Mouse (Mus musculus): ENCODE measurements around the gene Cela3b.

Gene Cela3b

DNA sequence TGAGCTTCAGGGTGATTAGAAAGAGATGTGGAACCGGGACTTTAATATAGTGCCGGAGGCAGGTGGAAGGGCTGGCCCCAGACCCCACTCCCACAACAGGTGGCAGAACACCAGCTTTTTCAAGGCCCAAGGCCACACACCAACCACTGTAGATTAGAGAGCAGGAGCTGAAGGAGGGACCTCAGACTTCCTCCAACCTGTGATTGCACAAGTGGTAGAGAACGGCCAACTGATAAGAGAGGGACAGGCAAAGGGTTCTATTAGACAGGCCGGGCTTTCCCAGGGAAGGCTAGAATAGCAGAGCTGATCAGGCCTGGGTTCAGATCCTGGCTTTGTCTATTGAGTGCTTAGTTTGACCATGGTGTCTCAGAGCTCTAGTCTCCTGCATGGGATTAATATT, at the start of gene Cela3b:
Gene Cela3b (minus strand): TSS at position 39 of the 400 bp plus-strand sequence.
- no peak for DNase-seq (ENCODE audit: low spot score in 2 of 2)

DNA sequence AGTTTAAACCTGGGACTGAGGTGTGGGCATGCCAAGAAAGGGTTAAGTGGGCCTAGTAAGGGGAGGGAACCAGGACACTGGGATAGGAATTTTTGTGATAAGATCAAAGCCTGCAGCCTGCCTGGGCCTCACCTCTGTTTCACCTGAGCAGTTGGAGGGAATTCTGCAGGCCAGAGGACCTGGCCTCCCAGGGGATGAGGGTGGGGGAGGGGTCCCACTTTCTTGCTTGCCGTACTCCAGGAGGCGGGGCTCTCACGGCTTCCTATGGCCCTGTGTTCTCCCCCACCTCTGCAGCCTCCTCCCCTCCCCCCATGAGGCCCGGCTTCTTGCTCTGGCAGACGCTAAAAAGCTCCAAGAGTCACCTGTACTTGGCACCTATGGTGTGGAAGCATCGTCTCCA, 49.4 kb upstream of the Cela3b start:
- no peak for DNase-seq (ENCODE audit: low spot score in 2 of 2)

DNA sequence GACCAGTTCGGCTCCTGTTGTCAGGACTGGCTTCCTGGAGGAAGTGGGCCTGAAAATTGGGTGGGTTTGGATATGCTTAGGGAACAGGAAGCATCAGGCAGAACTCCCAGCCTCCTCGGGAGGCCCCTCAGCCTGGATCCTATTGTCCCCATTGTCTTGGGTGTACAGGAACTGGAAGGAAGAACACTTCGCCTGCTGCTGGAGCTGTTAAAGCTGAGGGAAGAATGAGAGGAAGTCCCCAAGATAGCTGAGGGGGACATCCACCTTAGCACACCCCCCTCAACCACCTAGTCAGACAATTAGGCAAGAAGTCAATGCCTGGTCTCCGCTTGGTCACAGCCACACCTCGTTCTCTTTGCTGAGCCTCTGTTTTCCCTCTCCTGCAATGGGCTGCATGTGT, 48.0 kb upstream of the Cela3b start:
- DNase-seq (ENCODE audit: low spot score in 2 of 2): no peak

DNA sequence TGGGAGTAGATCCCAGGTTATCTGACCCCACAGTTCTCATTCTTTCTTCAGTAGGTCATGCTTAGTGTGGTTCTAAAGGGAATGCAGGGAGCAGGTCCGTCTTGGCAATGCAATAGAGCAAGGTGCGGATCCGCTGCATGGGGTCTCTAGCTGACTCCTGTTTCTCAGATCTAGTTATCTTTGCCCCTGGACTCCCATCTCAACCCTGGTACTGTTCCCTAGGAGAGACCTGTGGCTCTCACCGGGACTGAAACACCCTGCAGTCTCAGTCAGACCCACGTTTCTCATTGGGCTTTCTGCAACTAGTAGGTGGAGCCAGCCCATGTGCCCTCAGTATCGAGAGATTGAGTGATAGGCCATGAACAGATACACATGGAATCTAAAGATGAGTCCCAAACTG, 47.3 kb upstream of the Cela3b start:
- no peak for DNase-seq (ENCODE audit: low spot score in 2 of 2)

DNA sequence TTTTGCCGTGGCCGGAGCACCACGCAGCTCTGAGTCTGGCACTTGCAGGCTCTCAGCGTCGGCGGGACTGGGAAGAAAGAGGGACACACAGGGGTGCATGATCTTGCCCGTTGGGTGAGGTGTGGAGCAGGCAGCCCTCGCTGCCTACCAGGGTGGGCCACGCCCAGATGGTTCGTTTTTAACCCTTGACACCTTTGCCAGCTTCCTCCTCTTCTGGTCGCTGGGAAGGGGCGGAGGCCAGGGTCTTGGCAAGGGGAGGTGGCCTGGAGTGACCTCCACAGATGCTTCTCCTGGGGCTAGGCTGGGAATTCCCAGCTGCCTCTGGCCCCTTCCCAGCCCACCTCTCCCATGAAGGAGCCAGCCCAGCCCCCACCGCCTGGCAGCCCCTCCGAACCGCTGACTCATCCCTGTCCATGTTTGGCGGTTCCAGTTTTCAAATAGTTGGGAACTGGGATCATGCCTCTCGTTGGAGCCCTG, 46.5 kb upstream of the Cela3b start:
- DNase-seq (ENCODE audit: low spot score in 2 of 2): no peak

DNA sequence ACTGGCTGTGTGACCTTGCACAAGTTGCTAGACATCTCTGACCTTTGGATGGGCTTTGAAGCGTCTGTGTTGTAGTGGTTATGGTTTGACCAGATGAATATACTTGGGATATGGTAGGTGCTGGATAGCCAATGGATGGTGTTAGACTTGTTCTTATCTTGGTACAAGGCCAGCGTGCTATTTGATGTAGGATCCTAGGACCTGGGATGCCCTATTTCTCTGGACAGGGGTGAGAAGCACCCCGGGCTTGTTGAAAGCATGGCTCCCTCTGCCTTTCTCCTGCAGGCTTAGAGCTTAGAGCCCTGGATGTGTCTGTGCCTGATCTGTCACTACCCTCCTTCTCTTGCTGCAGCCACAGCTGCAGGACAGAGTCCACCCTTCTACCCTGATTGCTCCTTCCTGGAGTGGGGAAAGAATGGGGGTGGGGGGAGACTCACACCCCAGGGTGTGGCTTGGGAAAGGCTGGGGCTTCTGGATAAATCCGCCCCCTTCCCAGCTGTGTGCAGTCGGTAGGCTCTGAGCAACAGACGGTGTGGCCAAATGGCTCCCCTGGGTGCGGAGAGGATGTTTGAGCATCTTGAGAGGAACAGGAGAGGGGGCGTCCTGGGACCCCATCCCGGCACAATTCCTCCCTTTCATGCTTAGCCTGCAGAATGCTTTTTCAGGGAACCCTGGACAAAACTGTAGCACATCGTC, 45.9 kb upstream of the Cela3b start:
- no peak for DNase-seq (ENCODE audit: low spot score in 2 of 2)

DNA sequence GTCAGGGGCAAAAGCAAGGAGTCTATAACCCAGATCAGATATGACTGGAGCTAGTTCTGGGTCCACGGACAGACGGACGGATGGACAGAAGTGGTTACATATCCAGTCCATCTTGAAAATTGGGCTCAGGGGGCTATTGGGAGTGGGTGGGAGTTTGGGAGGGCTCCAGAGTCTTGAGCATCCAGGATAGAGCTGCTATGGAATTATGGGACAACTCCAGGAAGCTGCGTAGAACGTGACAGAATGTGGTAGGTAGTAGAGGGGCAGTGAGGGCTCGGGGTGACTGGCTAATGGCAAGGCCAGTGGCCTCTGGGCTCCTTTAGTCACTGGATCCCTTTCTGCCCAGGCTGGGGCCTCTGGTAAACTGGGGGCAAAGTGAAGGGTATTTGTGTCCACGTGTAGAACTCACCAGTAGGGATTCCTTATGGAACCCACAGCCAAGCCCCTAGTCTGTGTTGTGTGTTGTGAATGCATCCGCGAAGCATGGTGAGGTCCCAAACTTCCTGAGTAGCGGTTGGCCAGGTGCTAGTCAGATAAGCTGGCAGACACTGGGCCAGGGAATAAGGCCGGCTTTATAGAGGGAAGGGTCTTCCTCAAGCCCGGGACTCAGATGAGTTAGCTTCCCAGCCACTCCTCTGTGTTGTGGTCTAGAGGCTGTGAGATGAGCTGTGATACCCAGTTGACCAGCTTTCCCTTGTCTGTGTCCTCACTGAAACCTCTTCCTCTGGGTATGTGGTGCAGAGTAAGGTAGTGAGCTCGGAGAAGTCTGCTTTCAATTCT, 45.1 kb upstream of the Cela3b start:
- no peak for DNase-seq (ENCODE audit: low spot score in 2 of 2)

DNA sequence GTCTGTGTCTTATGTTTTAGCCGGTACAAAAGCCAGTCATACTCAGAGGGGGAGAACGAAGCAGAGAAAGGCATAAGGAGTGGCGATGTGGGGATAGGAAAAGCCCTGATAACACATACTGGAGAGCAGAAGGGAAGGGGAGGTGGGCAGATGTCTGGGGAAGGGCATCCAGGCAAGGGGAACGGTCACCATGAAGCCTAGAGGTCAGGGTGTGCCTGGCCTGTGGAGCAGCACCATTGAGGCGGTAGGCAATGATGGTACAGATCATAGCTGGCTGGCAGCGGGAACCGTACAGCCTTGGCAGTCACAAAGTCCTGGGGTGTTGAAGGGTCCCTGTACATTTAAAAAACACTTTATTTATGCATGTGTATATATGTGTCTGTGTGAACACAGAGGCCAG, 44.4 kb upstream of the Cela3b start:
- no peak for DNase-seq (ENCODE audit: low spot score in 2 of 2)

DNA sequence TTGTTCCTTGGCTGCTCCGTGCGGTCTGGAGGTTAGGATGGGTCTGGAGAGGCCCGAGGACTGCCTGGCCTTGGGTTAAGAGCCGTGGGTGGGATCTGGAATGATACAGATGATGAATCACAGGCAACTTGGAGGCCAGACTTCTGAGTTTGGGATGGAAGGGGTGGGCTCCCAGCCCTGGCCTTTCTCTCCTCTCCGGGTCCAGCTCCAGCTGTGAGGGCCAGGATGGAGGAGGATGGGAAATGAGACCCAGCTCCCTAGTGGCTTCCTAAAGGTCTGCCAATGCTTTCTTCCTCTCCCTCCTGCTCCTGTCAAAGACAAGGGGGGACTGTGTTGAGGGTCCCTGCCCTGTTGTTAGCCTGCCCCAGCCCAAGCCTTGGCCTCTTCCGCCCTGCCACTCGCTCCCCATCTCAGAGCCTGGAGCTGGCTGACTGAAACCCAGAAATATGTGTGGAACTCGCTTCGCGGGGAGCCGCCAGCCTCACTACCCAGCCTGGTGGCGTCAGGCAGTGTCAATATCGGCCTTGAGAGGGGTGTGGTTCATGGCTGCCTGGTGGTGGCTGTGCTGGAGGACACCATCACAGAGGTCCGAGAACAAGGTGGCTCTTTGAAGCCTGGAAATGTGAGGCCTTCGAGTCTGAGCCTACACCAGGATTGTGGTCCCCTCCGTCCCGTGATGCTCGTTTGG, 43.5 kb upstream of the Cela3b start:
- no peak for DNase-seq (ENCODE audit: low spot score in 2 of 2)

DNA sequence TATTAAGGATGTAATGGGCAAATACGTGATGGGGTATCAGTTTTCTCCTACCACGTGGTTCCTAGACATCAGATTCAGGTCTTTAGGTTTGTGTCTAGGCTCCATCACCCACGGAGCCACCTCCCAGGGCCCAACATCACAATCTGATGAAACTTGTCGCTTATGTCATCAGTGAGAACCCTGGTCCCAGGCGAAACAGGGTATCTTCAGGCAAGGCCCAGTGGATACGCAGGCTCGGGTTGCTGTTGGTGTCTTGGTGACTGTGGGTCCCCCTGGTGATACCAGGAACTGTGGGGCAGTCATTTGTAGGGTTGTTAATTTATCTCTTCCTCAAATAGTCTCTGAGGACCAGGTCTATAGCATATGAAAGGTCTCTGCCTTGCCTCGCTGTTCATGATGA, 42.9 kb upstream of the Cela3b start:
- no peak for DNase-seq (ENCODE audit: low spot score in 2 of 2)

DNA sequence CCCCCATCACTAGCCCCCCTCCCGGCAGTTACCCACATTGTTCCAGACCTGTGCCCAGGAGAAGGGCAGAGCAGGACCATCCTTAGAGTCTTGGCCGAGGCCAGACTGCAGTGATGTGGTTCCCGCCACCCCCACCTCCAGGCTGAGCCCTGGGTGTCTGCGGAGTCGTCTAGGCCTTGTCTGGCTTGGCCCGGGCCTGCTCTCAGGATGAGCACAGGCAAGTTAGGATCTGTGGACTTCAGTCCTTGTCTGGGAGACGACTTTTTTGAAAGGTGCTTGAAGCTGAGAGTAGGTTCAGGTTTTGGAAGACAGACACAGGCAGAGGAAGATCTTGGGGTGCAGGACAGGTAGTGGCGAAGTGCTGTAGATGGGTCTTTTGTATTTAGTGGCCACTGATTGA, 41.0 kb upstream of the Cela3b start:
- no peak for DNase-seq (ENCODE audit: low spot score in 2 of 2)

DNA sequence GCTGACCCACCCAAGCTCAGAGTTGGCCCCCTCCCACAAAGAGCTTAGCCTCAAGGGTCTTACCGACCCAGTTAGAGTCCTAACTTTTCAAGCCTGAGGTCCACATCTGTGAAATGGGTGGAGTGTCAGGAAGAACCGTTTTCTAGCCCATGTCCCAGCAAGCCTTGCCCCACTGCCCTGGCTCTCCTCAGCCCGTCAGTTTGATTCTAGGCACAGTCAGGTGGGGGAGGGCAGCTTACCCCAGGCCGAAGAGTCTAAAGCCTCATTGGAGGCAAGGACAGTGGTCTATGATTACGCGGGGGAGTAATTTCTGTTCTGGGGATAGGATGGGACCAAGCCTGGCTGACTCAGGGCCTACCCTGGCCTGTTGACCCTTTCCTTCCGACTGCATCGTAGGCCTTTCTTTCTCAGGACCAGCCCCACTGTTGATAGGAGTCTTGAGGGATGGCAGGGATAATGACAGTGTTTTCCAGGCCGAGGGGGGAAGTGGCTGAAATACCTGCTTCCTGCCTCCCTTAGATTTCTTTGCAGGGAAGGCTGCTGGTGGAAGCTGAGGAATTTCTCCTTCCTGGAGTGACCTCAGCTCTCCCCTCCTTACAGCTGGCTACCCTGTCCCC, 40.5 kb upstream of the Cela3b start:
- DNase-seq (ENCODE audit: low spot score in 2 of 2): no peak

DNA sequence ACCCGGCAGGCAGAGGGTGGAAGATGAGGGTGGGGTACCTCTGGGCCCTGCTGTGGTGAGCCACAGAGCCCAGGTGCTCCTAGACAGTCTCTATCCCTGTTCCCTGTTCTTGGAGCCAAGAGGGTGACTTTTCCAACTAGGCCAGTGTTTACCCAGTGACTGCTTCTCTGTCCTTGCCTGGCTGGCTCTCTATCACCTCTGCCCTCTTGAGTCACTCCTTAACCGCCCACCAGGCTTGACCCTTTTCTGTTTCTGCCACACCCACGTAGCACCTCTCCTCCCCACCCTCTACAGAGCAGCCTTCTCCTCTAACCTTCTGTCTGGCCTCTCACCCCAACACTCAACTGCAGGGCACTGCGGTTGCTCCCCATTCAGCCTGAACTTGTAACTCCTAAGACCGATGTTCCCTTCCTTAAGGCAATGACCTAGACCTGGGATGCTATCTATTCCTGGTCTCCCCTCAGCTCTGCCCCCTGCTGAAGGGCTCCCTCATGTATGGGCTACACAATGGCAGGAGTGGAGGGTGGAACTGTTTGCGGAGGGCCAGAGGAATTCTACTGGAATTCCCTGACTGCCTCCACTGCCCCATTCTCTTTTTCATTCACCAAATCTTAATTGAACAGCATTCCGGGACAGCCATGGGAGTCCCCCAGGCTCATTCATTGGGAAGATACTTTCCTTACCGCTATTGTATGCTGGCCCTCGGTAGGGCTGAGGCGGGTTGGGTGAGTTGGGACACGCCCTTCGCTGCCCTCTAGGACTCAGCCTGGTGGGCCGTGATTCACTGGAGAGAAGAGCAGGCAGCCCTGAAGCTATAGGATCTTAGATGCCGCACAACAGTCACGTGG, 39.7 kb upstream of the Cela3b start:
- DNase-seq (ENCODE audit: low spot score in 2 of 2): no peak

DNA sequence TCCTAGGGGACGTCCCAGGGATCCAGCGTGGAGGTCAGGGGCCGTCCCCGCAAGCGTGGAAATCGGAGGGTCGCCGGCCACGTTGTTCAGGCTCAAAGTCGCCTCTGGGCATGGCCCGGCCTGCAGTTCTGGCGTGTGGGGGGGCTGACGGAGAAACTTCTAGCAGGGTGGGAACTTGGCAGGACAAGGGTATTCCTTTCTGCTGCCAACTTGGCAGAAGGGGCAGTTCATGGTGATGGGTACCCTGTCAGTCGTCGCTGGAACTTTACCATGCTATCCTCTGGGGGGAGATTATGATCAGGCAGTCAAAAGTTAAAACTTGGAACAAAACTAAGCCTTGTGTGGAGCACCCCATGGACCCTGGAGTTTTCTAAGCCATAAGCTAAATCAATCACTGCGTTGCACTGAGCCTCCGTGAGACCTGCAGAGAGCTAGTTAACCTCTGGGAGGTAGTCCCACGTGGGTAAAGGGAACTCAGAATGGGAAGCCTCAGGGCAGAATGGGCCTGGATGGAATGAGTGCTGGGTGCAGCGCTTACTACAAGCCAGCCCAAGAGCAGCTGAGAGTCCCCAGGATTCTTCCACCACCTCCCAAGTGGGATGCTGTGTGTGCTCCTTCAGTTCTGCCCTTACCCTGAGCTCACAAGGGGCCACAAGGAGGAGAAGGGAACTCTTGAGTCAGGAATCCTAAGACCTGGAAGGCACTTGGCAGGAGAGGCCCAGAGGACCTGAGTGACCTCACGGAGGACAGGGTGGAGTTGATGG, 38.9 kb upstream of the Cela3b start:
- no peak for DNase-seq (ENCODE audit: low spot score in 2 of 2)

DNA sequence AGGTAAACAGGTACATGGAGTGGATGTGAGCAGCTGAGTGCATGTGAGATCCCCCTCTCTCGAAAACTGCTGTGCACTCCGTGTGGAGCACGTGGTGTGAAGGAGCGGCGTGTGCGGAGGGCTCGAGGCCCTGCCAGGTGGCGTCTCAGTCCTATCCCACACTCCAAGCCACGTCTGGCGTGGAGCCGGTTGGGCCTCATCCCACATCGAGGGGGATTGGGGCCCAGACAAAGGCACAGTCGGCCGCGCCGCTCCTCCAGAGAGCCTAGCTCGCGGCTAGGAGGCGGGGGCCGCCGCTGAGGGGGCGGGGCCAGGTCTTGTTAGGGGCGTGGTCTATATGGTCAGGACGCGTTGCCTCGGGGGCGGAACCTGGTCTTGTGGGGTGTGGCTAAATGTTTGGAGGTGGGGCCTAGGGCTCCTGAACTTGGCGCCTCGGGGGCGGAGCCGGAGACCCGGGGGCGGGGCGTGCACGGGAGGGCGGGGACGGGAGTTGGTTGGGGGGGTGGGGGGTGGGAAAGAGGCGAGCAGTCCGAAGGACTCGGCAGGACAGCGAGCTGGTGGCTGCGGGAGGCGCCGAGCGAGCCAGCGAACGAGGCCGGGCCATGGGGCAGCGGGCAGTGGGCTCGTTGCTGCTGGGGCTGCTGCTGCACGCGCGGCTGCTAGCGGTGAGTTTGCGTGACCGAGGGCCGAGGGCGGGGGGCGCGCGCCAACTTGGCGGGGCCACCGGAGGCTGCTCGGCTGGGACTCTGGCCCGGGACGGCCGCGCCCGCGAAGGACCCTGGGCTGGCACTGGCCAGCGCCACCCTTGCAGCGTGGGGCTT, 38.1 kb upstream of the Cela3b start, which contains the start of gene Hspg2:
Gene Hspg2 (plus strand): TSS at position 510 of the 821 bp plus-strand sequence.
- DNase-seq (ENCODE audit: low spot score in 2 of 2): peak; percentile 81 to 90

DNA sequence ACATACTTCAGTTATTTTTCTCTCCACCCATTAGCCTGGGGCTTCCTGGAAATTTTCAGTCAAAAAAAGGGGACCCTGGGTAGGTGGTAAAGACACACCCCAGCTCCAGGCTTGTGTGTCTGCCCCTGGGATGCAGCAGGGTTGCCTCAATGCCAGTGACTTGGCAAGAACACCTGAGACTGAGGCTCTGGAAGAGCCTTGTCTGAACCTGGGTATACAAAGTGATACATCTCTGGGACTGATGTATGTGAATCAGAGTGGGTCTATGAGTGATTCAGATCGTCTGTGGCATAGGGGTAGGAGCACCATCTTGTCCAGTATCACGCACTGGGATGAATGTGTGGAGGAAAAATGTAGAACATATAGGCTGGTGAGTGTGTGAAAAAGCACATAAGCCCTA, 37.2 kb upstream of the Cela3b start:
- no peak for DNase-seq (ENCODE audit: low spot score in 2 of 2)

DNA sequence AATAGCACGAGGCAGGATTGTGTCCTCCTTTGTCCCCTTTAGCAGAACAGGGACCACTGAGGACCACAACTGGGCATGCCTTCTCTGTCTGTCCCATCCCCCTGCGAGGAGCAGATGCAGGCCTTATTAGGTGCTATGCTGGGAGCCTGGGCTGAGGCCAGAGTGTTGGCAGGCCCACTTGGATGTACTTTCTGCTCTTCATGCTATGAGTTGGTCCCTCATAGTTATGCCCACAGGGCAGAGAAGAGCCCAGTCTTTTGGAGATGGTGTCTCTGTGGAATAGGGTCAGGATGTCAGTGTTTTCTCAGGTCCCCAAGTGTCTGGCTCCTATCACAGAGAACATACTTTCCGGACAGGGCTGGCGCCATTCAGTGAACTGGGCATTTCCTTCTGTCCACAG, 36.7 kb upstream of the Cela3b start:
- DNase-seq (ENCODE audit: low spot score in 2 of 2): no peak

DNA sequence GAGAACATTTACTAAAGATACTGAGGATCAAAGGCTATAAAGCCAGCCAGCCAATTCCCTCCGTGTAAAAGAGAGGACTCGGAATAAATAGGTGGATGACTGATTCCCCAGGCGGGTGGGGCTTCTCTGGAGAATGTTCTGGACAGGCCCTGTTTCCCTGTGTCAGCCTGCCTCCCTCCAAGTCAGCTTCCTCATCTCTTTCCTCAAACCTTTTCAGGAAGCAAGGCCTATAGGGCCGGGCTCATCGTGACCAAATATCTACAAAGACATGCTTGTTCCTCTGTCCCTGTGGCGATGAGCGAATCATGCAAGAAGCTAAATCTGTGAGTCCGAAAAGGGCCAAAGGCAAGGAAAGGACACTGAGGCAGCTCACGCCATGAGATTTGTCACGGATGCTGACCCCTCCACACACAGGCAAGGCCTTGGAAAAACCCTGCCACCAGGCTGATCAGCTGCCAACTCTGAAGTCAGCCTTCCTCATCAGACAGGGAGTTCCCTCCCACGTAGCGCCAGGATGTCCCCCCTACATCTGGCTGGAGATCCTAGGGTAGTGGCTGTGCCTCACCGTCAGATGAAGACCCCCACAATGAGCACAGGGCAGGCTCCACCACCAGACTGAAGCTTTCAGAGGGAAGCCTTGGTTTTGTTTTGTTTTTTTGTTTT, 34.9 kb upstream of the Cela3b start:
- DNase-seq (ENCODE audit: low spot score in 2 of 2): no peak

All from spleen, postnatal 14 days (tissue).